Mouse (Mus musculus): ENCODE data around the gene Trio. TPM values are rescaled to one million over a fixed set of nuclear protein-coding genes. Genes with fewer than 3 reads are reported as not detected.

The Trio gene
- polyA plus RNA-seq, 1 experiment from 2014 or later = 53.9 TPM

DNA sequence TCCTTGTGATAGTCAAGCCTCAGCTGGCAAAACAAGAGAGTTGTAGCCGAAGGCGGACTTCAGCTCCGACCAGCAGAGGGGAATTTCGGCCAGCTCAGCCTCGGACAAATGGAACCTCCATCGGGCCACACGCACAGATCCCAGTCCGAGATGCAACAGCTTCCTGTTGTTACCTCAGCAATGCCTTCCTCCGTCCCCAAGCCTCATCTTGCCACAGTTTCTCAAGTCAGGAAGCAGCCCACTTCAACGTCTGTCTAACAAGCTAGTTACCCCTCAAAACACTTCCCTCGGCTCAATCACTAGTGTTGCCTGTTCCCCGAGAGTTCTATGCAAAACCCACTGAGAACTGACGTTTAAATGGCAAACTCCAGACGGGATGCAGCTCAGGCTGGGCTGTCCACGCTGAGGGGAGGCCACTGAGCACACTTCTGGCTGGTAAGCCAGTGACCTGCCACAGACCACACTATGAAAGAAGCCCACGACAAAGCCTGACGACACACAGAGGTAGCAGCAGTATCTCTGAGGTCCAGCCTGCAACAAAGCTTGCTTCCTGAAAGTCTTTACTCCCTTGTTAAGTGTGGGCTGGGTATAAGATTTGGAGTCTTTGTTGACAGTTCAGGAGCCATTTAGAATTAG lies 34.5 kb downstream of the Trio start:
- Histone ChIP-seq H3K27ac (no peak overlapping the region), H3K27me3 (ENCODE audit: control insufficient read depth, insufficient read depth, low read length) (no peaks in the 10 kb centered on the region), H3K9me3 (ENCODE audit: control insufficient read depth, low read length) (no peaks in the 10 kb centered on the region), H3K4me1 (replicated peaks; ENCODE audit: control insufficient read depth, insufficient read depth, low read length) (peaks cover 34% of the 10 kb centered on the region), H3K9ac (no peak overlapping the region), H3K36me3 (replicated peaks; ENCODE audit: control insufficient read depth, insufficient read depth) (no peaks in the 10 kb centered on the region), H3K4me3 (replicated peaks; ENCODE audit: low read length) (no peak overlapping the region), H3K4me2 (replicated peaks) (no peak overlapping the region)
- 79% methylated on average over 17 of the region's 17 CpGs for WGBS
- ATAC-seq (ENCODE audit: low FRiP score) (no peak), DNase-seq (ENCODE audit: low spot score) (no peak)

GRCm38 (mm10) chr15:27987979-27988378 lies 37.7 kb downstream of the Trio start:
- H3K27ac ChIP-seq = no peak overlapping the region
- 55% methylated on average over 7 of the region's 7 CpGs for WGBS
- H3K4me1 ChIP-seq (replicated peaks; ENCODE audit: control insufficient read depth, insufficient read depth, low read length) = peaks cover 14% of the 10 kb centered on the region; the same call in 1 of the 2 replicates
- ATAC-seq (ENCODE audit: low FRiP score) = no peak
- no peak for DNase-seq (ENCODE audit: low spot score)
- H3K9me3 ChIP-seq (ENCODE audit: control insufficient read depth, low read length) = no peaks in the 10 kb centered on the region
- H3K9ac ChIP-seq = no peak overlapping the region
- no peak overlapping the region for H3K4me3 ChIP-seq (replicated peaks; ENCODE audit: low read length)
- no peak overlapping the region for H3K4me2 ChIP-seq (replicated peaks)
- no peaks in the 10 kb centered on the region for H3K27me3 ChIP-seq (ENCODE audit: control insufficient read depth, insufficient read depth, low read length)
- no peaks in the 10 kb centered on the region for H3K36me3 ChIP-seq (replicated peaks; ENCODE audit: control insufficient read depth, insufficient read depth)

- no peak overlapping the region for H3K9ac ChIP-seq
- no peak overlapping the region for H3K27ac ChIP-seq
- no peak for ATAC-seq (ENCODE audit: low FRiP score)
- no peak overlapping the region for H3K4me3 ChIP-seq (replicated peaks; ENCODE audit: low read length)
- peaks cover 26% of the 10 kb centered on the region for H3K4me1 ChIP-seq (replicated peaks; ENCODE audit: control insufficient read depth, insufficient read depth, low read length)
- no peaks in the 10 kb centered on the region for H3K27me3 ChIP-seq (ENCODE audit: control insufficient read depth, insufficient read depth, low read length)
- 77% methylated on average over 2 of the region's 2 CpGs for WGBS
- no peaks in the 10 kb centered on the region for H3K9me3 ChIP-seq (ENCODE audit: control insufficient read depth, low read length)
- H3K4me2 ChIP-seq (replicated peaks) = no peak overlapping the region
- H3K36me3 ChIP-seq (replicated peaks; ENCODE audit: control insufficient read depth, insufficient read depth) = no peaks in the 10 kb centered on the region
- no peak for DNase-seq (ENCODE audit: low spot score)
Observed at GRCm38 (mm10) chr15:27984881-27985280, 40.8 kb downstream of the Trio start.

DNA sequence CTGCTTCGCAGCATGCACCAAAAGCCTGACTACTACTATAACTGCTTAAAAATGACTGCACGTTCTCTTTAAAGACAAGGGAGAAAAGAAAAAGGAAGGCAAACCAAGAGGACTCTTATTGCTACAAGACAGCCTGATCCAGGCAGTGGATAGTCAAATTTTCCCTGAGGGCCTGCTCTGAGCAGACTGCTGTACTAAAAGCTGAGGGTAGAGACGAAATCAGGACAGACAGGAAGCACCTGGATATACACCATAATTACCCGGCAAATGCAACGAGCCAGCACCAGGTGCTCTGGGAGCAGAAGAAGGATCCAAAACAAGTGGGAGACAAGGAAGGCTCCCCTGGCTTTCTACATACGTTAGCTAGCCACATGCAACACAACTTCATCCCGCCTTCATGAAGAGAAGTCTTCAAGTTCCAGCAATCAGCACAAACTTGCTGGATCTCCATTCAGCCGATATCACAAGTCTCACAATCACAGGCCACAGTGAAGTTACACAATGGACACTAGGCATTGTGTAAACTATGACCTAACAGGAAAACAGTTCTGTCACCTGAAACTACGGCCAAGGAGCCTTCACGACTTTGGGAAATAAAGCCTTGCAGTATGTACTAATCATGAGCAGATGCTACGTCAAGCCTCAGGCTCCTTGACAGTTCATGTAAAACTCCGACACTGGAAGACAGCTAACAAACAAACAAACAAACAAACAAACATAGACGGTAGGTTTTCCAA lies 43.7 kb downstream of the Trio start:
- Histone ChIP-seq H3K4me2 (replicated peaks) (no peak overlapping the region), H3K27me3 (ENCODE audit: control insufficient read depth, insufficient read depth, low read length) (no peaks in the 10 kb centered on the region), H3K9ac (no peak overlapping the region), H3K27ac (no peak overlapping the region), H3K4me3 (replicated peaks; ENCODE audit: low read length) (no peak overlapping the region), H3K36me3 (replicated peaks; ENCODE audit: control insufficient read depth, insufficient read depth) (no peaks in the 10 kb centered on the region), H3K9me3 (ENCODE audit: control insufficient read depth, low read length) (no peaks in the 10 kb centered on the region), H3K4me1 (replicated peaks; ENCODE audit: control insufficient read depth, insufficient read depth, low read length) (peaks cover 17% of the 10 kb centered on the region)
- DNase-seq (ENCODE audit: low spot score) (no peak), ATAC-seq (ENCODE audit: low FRiP score) (no peak)
- 77% methylated on average over 13 of the region's 13 CpGs for WGBS

GRCm38 (mm10) chr15:27981258-27981657 lies 44.4 kb downstream of the Trio start:
- Histone ChIP-seq H3K9ac (no peak overlapping the region), H3K9me3 (ENCODE audit: control insufficient read depth, low read length) (no peaks in the 10 kb centered on the region), H3K4me1 (replicated peaks; ENCODE audit: control insufficient read depth, insufficient read depth, low read length) (peaks cover 16% of the 10 kb centered on the region), H3K4me2 (replicated peaks) (no peak overlapping the region), H3K36me3 (replicated peaks; ENCODE audit: control insufficient read depth, insufficient read depth) (no peaks in the 10 kb centered on the region), H3K27me3 (ENCODE audit: control insufficient read depth, insufficient read depth, low read length) (no peaks in the 10 kb centered on the region), H3K27ac (no peak overlapping the region), H3K4me3 (replicated peaks; ENCODE audit: low read length) (no peak overlapping the region)
- WGBS = 53% methylated on average over 3 of the region's 3 CpGs
- DNase-seq (ENCODE audit: low spot score) (no peak), ATAC-seq (ENCODE audit: low FRiP score) (no peak)

- H3K27me3 ChIP-seq (ENCODE audit: control insufficient read depth, insufficient read depth, low read length) = no peaks in the 10 kb centered on the region
- ATAC-seq (ENCODE audit: low FRiP score) (no peak), DNase-seq (ENCODE audit: low spot score) (no peak)
- no peaks in the 10 kb centered on the region for H3K36me3 ChIP-seq (replicated peaks; ENCODE audit: control insufficient read depth, insufficient read depth)
- H3K4me1 ChIP-seq (replicated peaks; ENCODE audit: control insufficient read depth, insufficient read depth, low read length) = peaks cover 16% of the 10 kb centered on the region
- H3K4me2 ChIP-seq (replicated peaks) = no peak overlapping the region
- no peak overlapping the region for H3K27ac ChIP-seq
- no peak overlapping the region for H3K4me3 ChIP-seq (replicated peaks; ENCODE audit: low read length)
- H3K9ac ChIP-seq = no peak overlapping the region
- 92% methylated on average over 13 of the region's 13 CpGs for WGBS
- H3K9me3 ChIP-seq (ENCODE audit: control insufficient read depth, low read length) = no peaks in the 10 kb centered on the region
Observed at GRCm38 (mm10) chr15:27980436-27980835, 45.2 kb downstream of the Trio start.

DNA sequence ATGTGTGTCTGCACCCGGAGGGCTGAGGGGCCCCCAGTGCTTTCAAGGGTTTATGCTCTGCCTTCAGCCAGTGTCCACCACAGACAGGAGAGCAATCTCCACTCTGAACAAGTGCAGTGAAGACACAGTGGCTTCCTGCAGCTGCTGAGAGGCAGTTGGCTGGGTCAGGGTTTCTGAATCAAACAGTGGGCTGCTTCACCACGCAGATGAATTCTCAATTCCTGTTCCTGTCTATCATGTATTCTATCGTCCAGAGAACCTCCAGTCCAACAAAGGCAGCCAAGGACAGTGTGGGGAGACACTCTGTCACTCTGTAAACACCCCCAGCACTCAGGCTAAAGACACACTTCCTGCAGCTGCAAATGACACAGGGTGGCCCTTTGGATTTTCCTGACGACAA lies 48.7 kb downstream of the Trio start:
- no peak for DNase-seq (ENCODE audit: low spot score)
- WGBS = 64% methylated on average over 4 of the region's 4 CpGs
- no peaks in the 10 kb centered on the region for H3K9me3 ChIP-seq (ENCODE audit: control insufficient read depth, low read length)
- ATAC-seq (ENCODE audit: low FRiP score) = no peak
- H3K27me3 ChIP-seq (ENCODE audit: control insufficient read depth, insufficient read depth, low read length) = no peaks in the 10 kb centered on the region
- H3K27ac ChIP-seq = no peak overlapping the region
- no peak overlapping the region for H3K4me2 ChIP-seq (replicated peaks)
- H3K4me3 ChIP-seq (replicated peaks; ENCODE audit: low read length) = no peak overlapping the region
- peaks cover 9% of the 10 kb centered on the region for H3K4me1 ChIP-seq (replicated peaks; ENCODE audit: control insufficient read depth, insufficient read depth, low read length)
- H3K9ac ChIP-seq = no peak overlapping the region
- no peaks in the 10 kb centered on the region for H3K36me3 ChIP-seq (replicated peaks; ENCODE audit: control insufficient read depth, insufficient read depth)

DNA sequence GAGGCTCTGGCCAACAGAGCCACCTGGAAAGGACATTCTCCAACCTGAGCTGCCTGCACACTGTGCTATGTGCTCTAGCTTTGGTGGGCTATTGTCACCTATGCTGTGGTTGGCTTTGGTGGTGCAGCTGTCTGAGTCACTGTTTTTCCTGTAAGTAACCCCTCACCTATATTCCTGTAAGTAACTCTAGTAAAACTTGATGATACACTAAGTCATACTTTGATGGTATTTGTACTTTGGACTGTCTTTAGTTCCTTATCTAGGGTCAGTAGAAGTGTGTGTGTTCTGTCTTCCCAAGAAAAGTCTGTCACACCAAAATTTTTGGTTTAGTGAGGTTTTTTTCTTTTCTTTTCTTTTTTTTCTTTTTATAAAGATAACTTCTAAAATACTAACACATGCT lies 49.3 kb downstream of the Trio start:
- Histone ChIP-seq H3K4me1 (replicated peaks; ENCODE audit: control insufficient read depth, insufficient read depth, low read length) (peaks cover 3% of the 10 kb centered on the region), H3K4me2 (replicated peaks) (no peak overlapping the region), H3K27ac (no peak overlapping the region), H3K9me3 (ENCODE audit: control insufficient read depth, low read length) (no peaks in the 10 kb centered on the region), H3K27me3 (ENCODE audit: control insufficient read depth, insufficient read depth, low read length) (no peaks in the 10 kb centered on the region), H3K4me3 (replicated peaks; ENCODE audit: low read length) (no peak overlapping the region), H3K36me3 (replicated peaks; ENCODE audit: control insufficient read depth, insufficient read depth) (no peaks in the 10 kb centered on the region), H3K9ac (no peak overlapping the region)
- DNase-seq (ENCODE audit: low spot score) (no peak), ATAC-seq (ENCODE audit: low FRiP score) (no peak)

DNA sequence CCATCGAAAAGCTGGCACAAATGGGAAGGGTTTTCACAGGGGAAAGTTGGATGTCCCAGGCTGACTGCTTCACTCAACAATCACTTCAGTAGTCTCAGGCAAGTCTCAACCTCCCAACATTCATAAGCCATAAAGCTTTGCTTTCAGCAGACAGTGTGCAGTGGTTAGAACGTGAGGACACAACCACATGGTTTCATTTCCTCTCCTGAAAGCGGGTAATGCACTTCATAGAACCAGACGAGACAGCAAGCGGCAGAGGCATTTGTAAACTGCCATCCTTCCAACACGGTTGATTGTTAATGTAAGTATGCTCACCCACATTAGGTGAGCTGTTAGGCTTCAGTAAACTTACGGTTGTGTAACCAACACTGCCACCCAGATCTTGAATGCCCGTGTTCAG lies 51.0 kb downstream of the Trio start:
- H3K36me3 ChIP-seq (replicated peaks; ENCODE audit: control insufficient read depth, insufficient read depth) = no peaks in the 10 kb centered on the region
- no peaks in the 10 kb centered on the region for H3K9me3 ChIP-seq (ENCODE audit: control insufficient read depth, low read length)
- H3K4me2 ChIP-seq (replicated peaks) = no peak overlapping the region
- no peak overlapping the region for H3K4me3 ChIP-seq (replicated peaks; ENCODE audit: low read length)
- 87% methylated on average over 8 of the region's 8 CpGs for WGBS
- no peaks in the 10 kb centered on the region for H3K27me3 ChIP-seq (ENCODE audit: control insufficient read depth, insufficient read depth, low read length)
- ATAC-seq (ENCODE audit: low FRiP score) (no peak), DNase-seq (ENCODE audit: low spot score) (no peak)
- H3K4me1 ChIP-seq (replicated peaks; ENCODE audit: control insufficient read depth, insufficient read depth, low read length) = no peaks in the 10 kb centered on the region
- no peak overlapping the region for H3K27ac ChIP-seq
- H3K9ac ChIP-seq = no peak overlapping the region
